Mouse (Mus musculus) B cell, adult (primary cell): ENCODE measurements around the gene 6030498E09Rik. TPM values are rescaled to one million over a fixed set of nuclear protein-coding genes. Genes with fewer than 3 reads are reported as not detected.

Experiments used
- total RNA-seq: library from RNA; stranded (reverse); gene quantifications from 4 replicates; pipeline ENCODE4 v1.2.4, GENCODE M21; 2023; ENCODE audit not compliant: inconsistent age

Gene 6030498E09Rik
- total RNA-seq, result not detected in 4 replicates

GRCm38 (mm10) chrX:38772478-38772877, at the start of gene 6030498E09Rik:
6030498E09Rik (plus strand) TSS chrX:38772671.

Other genes starting within 250 kb of the 6030498E09Rik start
- 38.9 to 44.0 TPM (median 42.2 TPM) in 4 replicates for gene Cul4b, start 196.5 kb upstream of the 6030498E09Rik start, total RNA-seq
- gene Mcts1, start 172.1 kb upstream of the 6030498E09Rik start, total RNA-seq, result 67.4 to 74.3 TPM (median 71.2 TPM) in 4 replicates
- gene C1galt1c1, start 137.6 kb upstream of the 6030498E09Rik start, total RNA-seq, result 14.3 to 17.0 TPM (median 15.9 TPM) in 4 replicates